Mouse (Mus musculus) thymus, adult 2 months (tissue): ENCODE measurements at regions not wholly inside any gene's neighbourhood (a gene's known extent, or its start where the extent isn't known, plus 50 kb on each side); places are given as distances from the start of the nearest gene placed in this dataset.

Experiments
- CTCF ChIP-seq: fragments of 200-500 bp; IDR thresholded peaks from 2 replicates; pipeline ENCODE4 v1.5.1; 2012; ENCODE audit warnings: mild to moderate bottlenecking, control low read depth, low read length, moderate library complexity, borderline replicate concordance; ENCODE audit not compliant: control insufficient read depth, poor library complexity, insufficient read depth; ENCODE audit errors: extremely low read depth
- POLR2A ChIP-seq: fragments of 200-500 bp; IDR thresholded peaks from 2 replicates; pipeline ENCODE4 v1.6.1; 2012; ENCODE audit warnings: mild to moderate bottlenecking, low read length, control low read depth, moderate library complexity; ENCODE audit not compliant: control insufficient read depth, poor library complexity, insufficient read depth; ENCODE audit errors: extremely low read depth

DNA sequence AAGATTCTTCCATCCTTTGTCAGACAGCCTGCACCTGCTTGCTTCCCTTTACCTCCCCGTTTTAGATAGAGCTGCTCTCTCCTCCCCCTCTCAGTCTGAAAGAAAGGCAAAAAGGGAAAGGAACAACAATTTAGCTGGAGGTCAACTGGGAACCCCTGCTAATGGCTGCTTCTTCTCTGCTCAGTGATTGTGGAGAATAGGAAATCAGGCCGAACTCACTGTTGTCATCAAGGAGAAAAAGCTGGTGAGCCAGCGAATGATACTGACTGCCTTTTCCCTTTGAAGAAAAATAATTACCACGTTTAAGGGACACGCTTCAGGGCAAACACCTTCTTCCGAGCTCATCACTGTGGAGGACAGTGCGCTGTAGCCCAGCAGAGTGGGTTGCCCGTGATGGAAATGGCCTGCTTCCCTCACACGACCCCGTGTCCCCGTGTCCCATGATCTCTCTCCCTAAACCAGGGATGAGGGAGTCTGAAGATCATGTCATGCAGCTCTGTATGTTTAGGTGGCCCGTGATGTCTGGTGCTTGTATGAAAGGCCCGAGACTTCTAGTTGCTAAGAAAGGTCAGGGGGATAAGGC is 183.8 kb upstream of the Sash1 start:
- no peak for TF ChIP-seq CTCF
- TF ChIP-seq POLR2A, result no peak
